In the genomic region with DNA sequence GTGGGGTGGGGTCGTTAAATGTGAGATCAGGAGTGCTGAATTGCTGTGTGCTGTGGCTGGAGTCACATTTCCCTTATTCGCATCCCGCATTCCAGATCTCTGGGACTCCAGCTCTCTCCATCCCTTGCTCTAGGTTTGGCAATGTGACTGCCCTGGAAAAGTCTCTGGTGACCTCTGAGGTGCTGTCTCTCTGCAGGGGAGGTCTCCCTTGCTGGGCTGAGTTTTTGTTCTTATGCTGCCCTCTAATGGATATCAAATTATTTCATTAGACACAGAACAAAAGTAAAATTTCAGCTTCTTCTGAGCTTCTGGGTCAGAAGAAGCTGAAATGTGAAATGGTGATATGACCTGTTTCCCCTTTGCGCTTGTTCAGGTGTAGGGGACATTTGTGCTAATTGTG, we compare ENCODE assay signal across 9 mouse cellular contexts.
DNase-seq lines count a peak whose midpoint lies in the region; ATAC-seq lines count a peak whose summit lies in the region.
"Had no signal": no experiment of that assay in that cellular context is flagged by ENCODE, and none has a peak within 500 bp of the region (broad histone marks: within the 10 kb centered on the region; RNA-seq: fewer than 3 reads in every experiment).

No protein-coding gene starts in this region.

- no peak overlapping the region for H3K4me3 ChIP-seq in forebrain, embryonic 10.5 days
- H3K4me3 ChIP-seq in forebrain, embryonic 11.5 days (ENCODE audit: low read depth, low read length): no peak overlapping the region
- no peak overlapping the region for H3K4me3 ChIP-seq in limb, embryonic 10.5 days
- H3K4me3 ChIP-seq: embryonic facial prominence, embryonic 13.5 days had no signal

- H3K4me1 ChIP-seq in forebrain, embryonic 10.5 days: peaks cover 67% of the 10 kb centered on the region
- peaks cover 28% of the 10 kb centered on the region for H3K4me1 ChIP-seq in forebrain, embryonic 11.5 days (replicated peaks; ENCODE audit: control insufficient read depth, insufficient read depth, low read length)
- peaks cover 13% of the 10 kb centered on the region for H3K4me1 ChIP-seq in limb, embryonic 10.5 days

- no peak for ATAC-seq in forebrain, embryonic 11.5 days (replicated peaks; ENCODE audit: low FRiP score)
- ATAC-seq in common myeloid progenitor, adult 5-6 weeks (replicated peaks; ENCODE audit: low read depth, poor library complexity, severe bottlenecking): peak; percentile 73
- no peak for ATAC-seq in erythroid progenitor cell, adult 5-6 weeks (replicated peaks; ENCODE audit: low FRiP score, poor library complexity, severe bottlenecking)

- 30% methylated on average over 4 of the region's 4 CpGs for WGBS in forebrain, embryonic 10.5 days
- WGBS in forebrain, embryonic 11.5 days: 18% methylated on average over 4 of the region's 4 CpGs
- 36% methylated on average over 4 of the region's 4 CpGs for WGBS in limb, embryonic 10.5 days

- H3K36me3 ChIP-seq in forebrain, embryonic 10.5 days (replicated peaks): no peaks in the 10 kb centered on the region
- no peaks in the 10 kb centered on the region for H3K36me3 ChIP-seq in forebrain, embryonic 11.5 days (ENCODE audit: control insufficient read depth, insufficient read depth, low read length)
- no peaks in the 10 kb centered on the region for H3K36me3 ChIP-seq in limb, embryonic 10.5 days
- H3K36me3 ChIP-seq: embryonic facial prominence, embryonic 13.5 days had no signal

- no peaks in the 10 kb centered on the region for H3K9me3 ChIP-seq in forebrain, embryonic 10.5 days
- no peaks in the 10 kb centered on the region for H3K9me3 ChIP-seq in forebrain, embryonic 11.5 days (ENCODE audit: control insufficient read depth, low read length)
- no peaks in the 10 kb centered on the region for H3K9me3 ChIP-seq in limb, embryonic 10.5 days (replicated peaks)
- H3K9me3 ChIP-seq: embryonic facial prominence, embryonic 13.5 days had no signal

- H3K27ac ChIP-seq in forebrain, embryonic 10.5 days: peak overlapping the region; percentile 53; the same call in 1 of the 2 replicates
- no peak overlapping the region for H3K27ac ChIP-seq in forebrain, embryonic 11.5 days (ENCODE audit: low read depth, low read length)
- peak overlapping the region; percentile 14; the same call in 1 of the 2 replicates for H3K27ac ChIP-seq in limb, embryonic 10.5 days
- H3K27ac ChIP-seq: embryonic facial prominence, embryonic 13.5 days had no signal

- no peak overlapping the region for H3K4me2 ChIP-seq in forebrain, embryonic 11.5 days (ENCODE audit: low read depth, low read length, severe bottlenecking)
- H3K4me2 ChIP-seq: embryonic facial prominence, embryonic 13.5 days had no signal

- H3K27me3 ChIP-seq in forebrain, embryonic 10.5 days (ENCODE audit: poor library complexity, severe bottlenecking): no peaks in the 10 kb centered on the region
- no peaks in the 10 kb centered on the region for H3K27me3 ChIP-seq in forebrain, embryonic 11.5 days (ENCODE audit: control insufficient read depth, insufficient read depth, low read length)
- no peaks in the 10 kb centered on the region for H3K27me3 ChIP-seq in limb, embryonic 10.5 days (ENCODE audit: low read depth, poor library complexity, severe bottlenecking)
- H3K27me3 ChIP-seq: embryonic facial prominence, embryonic 13.5 days had no signal

- H3K9ac ChIP-seq in forebrain, embryonic 11.5 days (ENCODE audit: low read length): no peak overlapping the region
- H3K9ac ChIP-seq: embryonic facial prominence, embryonic 13.5 days had no signal

- no peak for DNase-seq in forebrain, embryonic 10.5 days (ENCODE audit: extremely low spot score, low spot score)
- no peak for DNase-seq in forebrain, embryonic 11.5 days (ENCODE audit: low spot score)
- DNase-seq in 416B (ENCODE audit: low read depth): peak; percentile 61
- DNase-seq in limb, embryonic 10.5 days (ENCODE audit: low spot score): peak; percentile 34
- DNase-seq in yolk sac, embryonic 10.5 days (ENCODE audit: low spot score): no peak
- no peak for DNase-seq in right cerebral cortex, postnatal 36 days (ENCODE audit: low spot score in 2 of 2)

Comparison
In these comparisons a context has a peak if more than half of its experiments do, and no peak if none do; other contexts are left out.
1. DNase-seq: peak in 416B (single experiment) and limb, embryonic 10.5 days (single experiment); none in forebrain, embryonic 10.5 days (single experiment), forebrain, embryonic 11.5 days (single experiment), yolk sac, embryonic 10.5 days (single experiment) and right cerebral cortex, postnatal 36 days (0 of 2).